Mouse (Mus musculus): ENCODE data around the gene Mettl26.

GRCm38 (mm10) chr17:25837533-25837932, 37.3 kb upstream of the Mettl26 start:
- TF ChIP-seq CTCF (IDR thresholded peaks at IDR 0.05; ENCODE audit: low read depth, low read length) = no peak
- TF ChIP-seq GATA2 (IDR thresholded peaks at IDR 0.05; ENCODE audit: borderline replicate concordance, low read depth, low read length) = no peak
- no peak for TF ChIP-seq GATA1 (IDR thresholded peaks at IDR 0.05; ENCODE audit: borderline replicate concordance, low read length)
